8 mouse cellular contexts compared by ENCODE assay signal in genomic region chr5:37824461-37824795, GRCm38 (mm10). TPM values are rescaled to one million over a fixed set of nuclear protein-coding genes. Genes with fewer than 3 reads are reported as not detected.
DNase-seq lines count a peak whose midpoint lies in the region; ATAC-seq and TF ChIP-seq lines count a peak whose summit lies in the region.

Gene Msx1 (minus strand): TSS chr5:37824583.

- H3K27ac ChIP-seq in intestine, embryonic 14.5 days (ENCODE audit: low read depth), result no peak within 1 kb of the TSS
- peak within 1 kb of the TSS; percentile 46; the same call in 1 of the 2 replicates for H3K27ac ChIP-seq in spleen, adult 2 months (ENCODE audit: insufficient read depth, low read length)

- ATAC-seq in intestine, embryonic 14.5 days (replicated peaks; ENCODE audit: low FRiP score, low TSS enrichment, low read depth), result peak; percentile 79

- no peak for TF ChIP-seq CTCF in spleen, adult 2 months (IDR thresholded peaks at IDR 0.05; ENCODE audit: extremely low read depth, insufficient read depth, insufficient read length, insufficient replicate concordance)

- no peak for TF ChIP-seq POLR2A in spleen, adult 2 months (IDR thresholded peaks at IDR 0.05; ENCODE audit: low read depth, low read length)

- peak within 1 kb of the TSS; percentile 16; the same call in 1 of the 2 replicates for H3K9ac ChIP-seq in intestine, embryonic 14.5 days (ENCODE audit: low read length)

- H3K4me3 ChIP-seq in intestine, embryonic 14.5 days (ENCODE audit: low read depth, low read length), result peak within 1 kb of the TSS; percentile 28
- H3K4me3 ChIP-seq in spleen, adult 2 months (ENCODE audit: extremely low read depth, insufficient read depth, insufficient read length), result peak within 1 kb of the TSS; percentile 48

- intact Hi-C loops in left cerebral cortex, postnatal 4 days (cut with DNase I), result loop anchor here (10.0 kb wide), 1 partner anchor 370 kb away; no protein-coding TSS in a partner anchor

- DNase-seq in adrenal gland, postnatal 14 days, result peak; percentile 87
- peak; percentile 95 for DNase-seq in embryo, embryonic 10 days (ENCODE audit: low spot score)
- DNase-seq in gastrocnemius, postnatal 4 days (ENCODE audit: low spot score in 2 of 2), result peak; percentile 67 to 84
- DNase-seq in intestine, embryonic 14.5 days (ENCODE audit: low spot score), result peak; percentile 87
- DNase-seq in left cerebral cortex, postnatal 4 days, result peak; percentile 73
- peak; percentile 91 for DNase-seq in mesoderm, embryonic 11.5 days (ENCODE audit: low read depth, low spot score)
- DNase-seq in spleen, adult 2 months (ENCODE audit: low read depth in 1 of 2, low spot score in 2 of 2), result no peak
- DNase-seq in B cell, adult 2 months, result no peak

- peaks cover 100% of the 10 kb centered on the region for H3K27me3 ChIP-seq in intestine, embryonic 14.5 days (replicated peaks; ENCODE audit: control insufficient read depth, insufficient read depth, low read length)
- peaks cover 27% of the 10 kb centered on the region for H3K27me3 ChIP-seq in spleen, adult 2 months (ENCODE audit: control insufficient read depth, insufficient read depth, low read length)

- under 1% methylated on average over 37 of the region's 37 CpGs for WGBS in intestine, embryonic 14.5 days
- WGBS in spleen, adult 2 months, result 1% methylated on average over 37 of the region's 37 CpGs

- peaks cover 9% of the 10 kb centered on the region for H3K4me1 ChIP-seq in intestine, embryonic 14.5 days (replicated peaks; ENCODE audit: control insufficient read depth, insufficient read depth, low read length)
- H3K4me1 ChIP-seq in spleen, adult 2 months (ENCODE audit: control insufficient read depth, insufficient read depth, insufficient read length), result peaks cover 2% of the 10 kb centered on the region; the same call in 1 of the 2 replicates

- peaks cover under 1% of the 10 kb centered on the region; the same call in 1 of the 2 replicates for H3K9me3 ChIP-seq in intestine, embryonic 14.5 days (ENCODE audit: control insufficient read depth, low read length)

- peak within 1 kb of the TSS; percentile 61 for H3K4me2 ChIP-seq in intestine, embryonic 14.5 days (ENCODE audit: low read length)

- no peaks in the 10 kb centered on the region for H3K36me3 ChIP-seq in intestine, embryonic 14.5 days (ENCODE audit: control insufficient read depth, insufficient read depth, low read length)
- no peaks in the 10 kb centered on the region for H3K36me3 ChIP-seq in spleen, adult 2 months (ENCODE audit: control insufficient read depth, insufficient read depth, low read length)

RNA-seq across cellular contexts. Expression of gene Msx1, which starts in this region (rescaled TPM):
- 1.9 and 2.1 TPM in 2 replicates for total RNA-seq in adrenal gland, postnatal 14 days (2021)
- total RNA-seq in gastrocnemius, postnatal 4 days (2021), result 1 to 10 TPM; 4.0 to 5.1 TPM
- 2.8 and 3.1 TPM in 2 replicates for polyA plus RNA-seq in intestine, embryonic 14.5 days (2014; fragmentation: Nextera tagmentation; extraction: Ambion mirVana)
- total RNA-seq in left cerebral cortex, postnatal 4 days (2021), result 1 to 10 TPM; 3.5 to 4.4 TPM
- polyA plus RNA-seq in spleen, adult 2 months (2012; rRNA removed), result 4.7 and 6.2 TPM in 2 replicates

Comparison
In these comparisons a context has a peak if more than half of its experiments do, and no peak if none do; other contexts are left out.
1. DNase-seq: peak in adrenal gland, postnatal 14 days (single experiment), embryo, embryonic 10 days (single experiment), gastrocnemius, postnatal 4 days (2 of 2), intestine, embryonic 14.5 days (single experiment), left cerebral cortex, postnatal 4 days (single experiment) and mesoderm, embryonic 11.5 days (single experiment); none in spleen, adult 2 months (0 of 2) and B cell, adult 2 months (0 of 2).